8 mouse cellular contexts compared by ENCODE assay signal in genomic region chr17:12300896-12301706, GRCm38 (mm10). TPM values are rescaled to one million over a fixed set of nuclear protein-coding genes. Genes with fewer than 3 reads are reported as not detected.
DNase-seq lines count a peak whose midpoint lies in the region; ATAC-seq lines count a peak whose summit lies in the region.

No protein-coding gene starts in this region.

- no peak for ATAC-seq in neural tube, embryonic 11.5 days (ENCODE audit: insufficient read depth, low FRiP score, low TSS enrichment)
- ATAC-seq in limb, embryonic 12.5 days (ENCODE audit: insufficient number of reproducible peaks, insufficient read depth, low FRiP score, low TSS enrichment, low read depth) = peak; percentile 65
- peak; percentile 58 for ATAC-seq in midbrain, embryonic 16.5 days

- DNase-seq in neural tube, embryonic 11.5 days (ENCODE audit: low spot score) = peak; percentile 27
- DNase-seq in neural tube, embryonic 10.5 days (ENCODE audit: extremely low spot score, low spot score) = no peak
- peak; percentile 58 for DNase-seq in cerebellum, adult 9-10 months
- DNase-seq in heart, postnatal 10 days = peak; percentile 67 to 69
- DNase-seq in thymus, postnatal 14 days = peak; percentile 85
- DNase-seq in layer of hippocampus, adult 9-10 months (ENCODE audit: low spot score) = no peak

- no peak overlapping the region for H3K4me3 ChIP-seq in neural tube, embryonic 11.5 days (ENCODE audit: low read depth, low read length)
- H3K4me3 ChIP-seq in limb, embryonic 12.5 days (replicated peaks) = no peak overlapping the region
- no peak overlapping the region for H3K4me3 ChIP-seq in midbrain, embryonic 16.5 days (ENCODE audit: low read depth, low read length)

- no peak overlapping the region for H3K9ac ChIP-seq in neural tube, embryonic 11.5 days (ENCODE audit: low read length)
- H3K9ac ChIP-seq in limb, embryonic 12.5 days (replicated peaks) = no peak overlapping the region
- H3K9ac ChIP-seq in midbrain, embryonic 16.5 days (ENCODE audit: low read depth, low read length) = no peak overlapping the region

- H3K27me3 ChIP-seq in neural tube, embryonic 11.5 days (ENCODE audit: control insufficient read depth, insufficient read depth, low read length) = no peaks in the 10 kb centered on the region
- H3K27me3 ChIP-seq in limb, embryonic 12.5 days = no peaks in the 10 kb centered on the region
- H3K27me3 ChIP-seq in midbrain, embryonic 16.5 days (ENCODE audit: control insufficient read depth, insufficient read depth, low read depth, low read length) = no peaks in the 10 kb centered on the region

- H3K36me3 ChIP-seq in neural tube, embryonic 11.5 days (ENCODE audit: control insufficient read depth, insufficient read depth, low read length) = no peaks in the 10 kb centered on the region
- H3K36me3 ChIP-seq in limb, embryonic 12.5 days = no peaks in the 10 kb centered on the region
- no peaks in the 10 kb centered on the region for H3K36me3 ChIP-seq in midbrain, embryonic 16.5 days (ENCODE audit: control insufficient read depth, insufficient read depth, low read length)

- H3K4me2 ChIP-seq in neural tube, embryonic 11.5 days (ENCODE audit: low read depth) = no peak overlapping the region
- no peak overlapping the region for H3K4me2 ChIP-seq in limb, embryonic 12.5 days
- no peak overlapping the region for H3K4me2 ChIP-seq in midbrain, embryonic 16.5 days (ENCODE audit: low read length)

- H3K27ac ChIP-seq in neural tube, embryonic 11.5 days (ENCODE audit: low read depth, low read length) = no peak overlapping the region
- no peak overlapping the region for H3K27ac ChIP-seq in limb, embryonic 12.5 days
- H3K27ac ChIP-seq in midbrain, embryonic 16.5 days (ENCODE audit: low read length) = no peak overlapping the region

- WGBS in neural tube, embryonic 11.5 days = 52% methylated on average over 3 of the region's 3 CpGs
- 41% methylated on average over 3 of the region's 3 CpGs for WGBS in limb, embryonic 12.5 days
- 41% methylated on average over 3 of the region's 3 CpGs for WGBS in midbrain, embryonic 16.5 days

- 0 out of 2 replicates have a peak, but pooled peaks cover 2% of the 10 kb centered on the region for H3K4me1 ChIP-seq in neural tube, embryonic 11.5 days (ENCODE audit: control insufficient read depth, insufficient read depth, low read length)
- peaks cover 14% of the 10 kb centered on the region for H3K4me1 ChIP-seq in limb, embryonic 12.5 days (replicated peaks)
- H3K4me1 ChIP-seq in midbrain, embryonic 16.5 days (ENCODE audit: control insufficient read depth, insufficient read depth, low read length) = peaks cover 12% of the 10 kb centered on the region

- H3K9me3 ChIP-seq in neural tube, embryonic 11.5 days (ENCODE audit: control insufficient read depth, low read length) = no peaks in the 10 kb centered on the region
- no peaks in the 10 kb centered on the region for H3K9me3 ChIP-seq in limb, embryonic 12.5 days
- no peaks in the 10 kb centered on the region for H3K9me3 ChIP-seq in midbrain, embryonic 16.5 days (replicated peaks; ENCODE audit: control insufficient read depth, low read length, poor library complexity, severe bottlenecking)

- intact Hi-C loops in heart, postnatal 10 days (cut with DNase I) = loop anchor here (1.0 kb wide), 1 partner anchor 66 kb away; no protein-coding TSS in a partner anchor

RNA-seq across cellular contexts. Expression of gene Map3k4, which starts 17.5 kb away (rescaled TPM):
- polyA plus RNA-seq in neural tube, embryonic 11.5 days (2014; fragmentation: Nextera tagmentation; extraction: Ambion mirVana) = 38.4 and 45.0 TPM in 2 replicates
- total RNA-seq in heart, postnatal 10 days (2021) = 10 to 100 TPM; 35.6 to 39.4 TPM
- polyA plus RNA-seq in limb, embryonic 12.5 days (2016; fragmentation: Nextera tagmentation; extraction: Ambion mirVana) = 56.1 and 63.0 TPM in 2 replicates
- polyA plus RNA-seq in midbrain, embryonic 16.5 days (2015; fragmentation: Nextera tagmentation; extraction: Ambion mirVana) = 31.3 and 41.3 TPM in 2 replicates

Comparison
In these comparisons a context has a peak if more than half of its experiments do, and no peak if none do; other contexts are left out.
1. DNase-seq: peak in neural tube, embryonic 11.5 days (single experiment), cerebellum, adult 9-10 months (single experiment), heart, postnatal 10 days (2 of 2) and thymus, postnatal 14 days (single experiment); none in neural tube, embryonic 10.5 days (single experiment) and layer of hippocampus, adult 9-10 months (single experiment).